Mouse (Mus musculus) hindbrain, embryonic 16.5 days (tissue): ENCODE results near the gene Aspm. TPM values are rescaled to one million over a fixed set of nuclear protein-coding genes. Genes with fewer than 3 reads are reported as not detected.

Experiments used
- ATAC-seq: fragments of 200-750 bp; cut with Nextera tagmentation; 2 replicates; pipeline ENCODE4 v1.8.0; 2017; ENCODE audit warnings: moderate TSS enrichment, moderate library complexity
- H3K27ac ChIP-seq: fragments of 300-500 bp; sonication (generic); 2 replicates; pipeline ENCODE4 v1.5.1; 2014; ENCODE audit warnings: low read depth, mild to moderate bottlenecking, control low read depth, low read length, moderate library complexity
- H3K27me3 ChIP-seq: fragments of 300-500 bp; sonication (generic); replicated peaks from 2 replicates; pipeline ENCODE4 v1.6.1; 2014; ENCODE audit warnings: low read length; ENCODE audit not compliant: control insufficient read depth, insufficient read depth
- H3K36me3 ChIP-seq: fragments of 300-500 bp; sonication (generic); 2 replicates; pipeline ENCODE4 v1.6.1; 2014; ENCODE audit warnings: mild to moderate bottlenecking, low read length, moderate library complexity, mixed read lengths; ENCODE audit not compliant: control insufficient read depth, insufficient read depth
- H3K4me1 ChIP-seq: fragments of 300-500 bp; sonication (generic); 2 replicates; pipeline ENCODE4 v1.6.1; 2014; ENCODE audit warnings: low read depth, low read length; ENCODE audit not compliant: control insufficient read depth, insufficient read depth
- H3K4me2 ChIP-seq: fragments of 300-500 bp; sonication (generic); 2 replicates; pipeline ENCODE4 v1.6.1; 2014; ENCODE audit warnings: mild to moderate bottlenecking, low read length, control low read depth, moderate library complexity
- H3K4me3 ChIP-seq: fragments of 300-500 bp; sonication (generic); 2 replicates; pipeline ENCODE4 v1.5.1; 2014; ENCODE audit warnings: mild to moderate bottlenecking, low read length, control low read depth, moderate library complexity
- H3K9ac ChIP-seq: fragments of 300-500 bp; sonication (generic); 2 replicates; pipeline ENCODE4 v1.6.1; 2014; ENCODE audit warnings: low read depth, mild to moderate bottlenecking, control low read depth, low read length, moderate library complexity
- H3K9me3 ChIP-seq: fragments of 300-500 bp; sonication (generic); 2 replicates; pipeline ENCODE4 v1.6.1; 2014; ENCODE audit warnings: mild to moderate bottlenecking, low read length, moderate library complexity; ENCODE audit not compliant: control insufficient read depth
- WGBS: fragments of 180-500 bp; shearing (Covaris S2); extraction: QIAGEN DNeasy Blood & Tissue Kit; methylation state at CpG from one replicate; pipeline ENCODE4 v1.1.7; 2014; 5-methylcytosine and 5-hydroxymethylcytosine counted together
- polyA plus RNA-seq: library from polyadenylated mRNA; unstranded; fragments of >200 nt; fragmentation: Nextera tagmentation; extraction: Ambion mirVana; gene quantifications from 2 replicates; pipeline ENCODE4 v1.2.1, GENCODE M21; 2015

The Aspm gene
- polyA plus RNA-seq, 1 experiment from 2014 or later = 2.9 TPM

- no peak for ATAC-seq
- Histone ChIP-seq H3K27me3 (no peaks in the 10 kb centered on the region), H3K9me3 (no peaks in the 10 kb centered on the region), H3K4me3 (no peak overlapping the region), H3K4me2 (no peak overlapping the region), H3K36me3 (0 out of 2 replicates have a peak, but pooled peaks cover 2% of the 10 kb centered on the region), H3K27ac (no peak overlapping the region), H3K4me1 (no peaks in the 10 kb centered on the region), H3K9ac (no peak overlapping the region)
- 75% methylated on average over 3 of the region's 3 CpGs for WGBS
Measured at GRCm38 (mm10) chr1:139494630-139495029, 40.1 kb downstream of the Aspm start.

- Histone ChIP-seq H3K9ac (no peak overlapping the region), H3K27ac (no peak overlapping the region), H3K4me1 (no peaks in the 10 kb centered on the region), H3K9me3 (no peaks in the 10 kb centered on the region), H3K4me2 (no peak overlapping the region), H3K27me3 (no peaks in the 10 kb centered on the region), H3K36me3 (no peaks in the 10 kb centered on the region), H3K4me3 (no peak overlapping the region)
- ATAC-seq = no peak
- 96% methylated on average over 2 of the region's 2 CpGs for WGBS
Measured at GRCm38 (mm10) chr1:139495408-139495807, 40.8 kb downstream of the Aspm start.

GRCm38 (mm10) chr1:139496212-139496611 lies 41.6 kb downstream of the Aspm start:
- H3K36me3 ChIP-seq = no peaks in the 10 kb centered on the region
- H3K27ac ChIP-seq = no peak overlapping the region
- WGBS = 87% methylated on average over 3 of the region's 3 CpGs
- H3K9me3 ChIP-seq = no peaks in the 10 kb centered on the region
- H3K27me3 ChIP-seq = no peaks in the 10 kb centered on the region
- H3K4me2 ChIP-seq = no peak overlapping the region
- no peaks in the 10 kb centered on the region for H3K4me1 ChIP-seq
- no peak for ATAC-seq
- H3K9ac ChIP-seq = no peak overlapping the region
- H3K4me3 ChIP-seq = no peak overlapping the region

DNA sequence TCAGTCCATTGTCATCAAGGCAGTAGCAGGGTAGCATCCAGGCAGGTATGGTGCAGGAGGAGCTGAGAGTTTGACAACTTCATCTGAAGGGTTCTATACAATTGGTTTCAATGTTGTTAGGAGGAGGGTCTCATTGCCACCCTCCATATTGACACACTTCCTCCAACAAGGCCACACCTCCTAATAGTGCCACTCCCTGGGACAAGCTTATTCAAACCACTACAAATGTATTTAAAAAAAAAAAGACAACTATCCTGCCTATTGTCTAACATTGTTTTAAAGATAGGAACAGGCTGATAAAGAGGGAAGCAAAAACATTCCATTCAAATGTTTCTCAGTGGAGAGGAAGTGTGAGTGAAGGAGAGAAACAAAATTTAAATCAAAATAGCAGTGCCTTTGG lies 45.2 kb downstream of the Aspm start:
- H3K4me3 ChIP-seq = no peak overlapping the region
- H3K27me3 ChIP-seq = no peaks in the 10 kb centered on the region
- H3K27ac ChIP-seq = no peak overlapping the region
- no peak overlapping the region for H3K9ac ChIP-seq
- no peaks in the 10 kb centered on the region for H3K9me3 ChIP-seq
- no peak overlapping the region for H3K4me2 ChIP-seq
- no peaks in the 10 kb centered on the region for H3K36me3 ChIP-seq
- no peak for ATAC-seq
- no peaks in the 10 kb centered on the region for H3K4me1 ChIP-seq

DNA sequence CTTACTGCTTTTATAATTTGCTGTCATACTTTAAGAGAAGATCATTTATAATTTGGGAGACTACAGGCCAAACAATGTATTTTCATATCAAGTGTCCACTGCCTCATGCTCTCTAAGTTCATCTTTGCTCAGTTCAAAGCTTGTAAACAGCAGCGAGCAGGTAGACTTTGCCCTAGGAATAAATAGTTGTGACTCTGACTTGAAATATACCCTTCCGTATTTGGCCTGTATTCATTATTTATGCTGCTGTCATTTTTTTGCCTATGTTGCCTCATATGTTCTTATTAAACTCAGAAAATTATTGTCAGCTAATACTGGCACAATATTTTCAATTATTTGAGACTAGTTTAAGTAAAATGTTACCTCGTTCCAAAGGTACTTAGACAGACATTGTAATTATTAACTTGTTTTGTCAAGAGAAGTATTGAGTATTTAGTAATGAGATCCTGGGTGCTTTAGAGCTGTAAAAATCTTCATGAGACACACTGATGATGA lies 46.7 kb downstream of the Aspm start, which contains the start of gene F13b:
TSS of gene F13b (plus strand) at position 445 of the 495 bp plus-strand sequence.
- no peaks in the 10 kb centered on the region for H3K27me3 ChIP-seq
- WGBS = 93% methylated on average over 3 of the region's 3 CpGs
- H3K4me1 ChIP-seq = no peaks in the 10 kb centered on the region
- no peak within 1 kb of the TSS for H3K4me3 ChIP-seq
- no peak within 1 kb of the TSS for H3K27ac ChIP-seq
- H3K9me3 ChIP-seq = no peaks in the 10 kb centered on the region
- H3K9ac ChIP-seq = no peak within 1 kb of the TSS
- H3K4me2 ChIP-seq = no peak within 1 kb of the TSS
- H3K36me3 ChIP-seq = no peaks in the 10 kb centered on the region
- no peak for ATAC-seq

DNA sequence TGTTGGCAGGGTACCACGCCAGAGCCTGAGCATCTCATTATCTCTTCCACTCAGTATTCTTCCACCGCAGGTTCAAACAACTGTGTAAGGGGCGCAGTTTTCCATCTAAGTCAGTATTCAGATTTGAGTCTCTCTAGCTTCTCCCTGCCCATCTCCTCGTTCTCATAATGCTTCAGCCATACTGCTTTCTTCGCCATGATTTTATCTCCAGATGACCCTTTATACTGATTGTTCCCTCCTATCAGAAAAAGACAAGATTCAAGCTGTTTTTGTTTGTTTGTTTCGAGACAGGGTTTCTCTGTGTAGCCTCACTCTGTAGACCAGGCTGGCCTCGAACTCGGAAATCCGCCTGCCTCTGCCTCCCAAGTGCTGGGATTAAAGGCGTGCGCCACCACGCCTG lies 60.0 kb downstream of the Aspm start:
- Histone ChIP-seq H3K4me2 (no peak overlapping the region), H3K9ac (no peak overlapping the region), H3K4me3 (no peak overlapping the region), H3K27ac (no peak overlapping the region), H3K9me3 (no peaks in the 10 kb centered on the region), H3K27me3 (no peaks in the 10 kb centered on the region), H3K4me1 (no peaks in the 10 kb centered on the region), H3K36me3 (no peaks in the 10 kb centered on the region)
- ATAC-seq = no peak
- 91% methylated on average over 12 of the region's 12 CpGs for WGBS

Other genes starting within 250 kb of the Aspm start
- gene Crb1, start 77.7 kb upstream of the Aspm start, polyA plus RNA-seq = 1.2 and 1.4 TPM in 2 replicates
- gene Zbtb41, start 32.5 kb upstream of the Aspm start, polyA plus RNA-seq = 11.8 and 14.4 TPM in 2 replicates
- gene F13b, start 46.9 kb downstream of the Aspm start, polyA plus RNA-seq = not detected in 2 replicates
- not detected in 2 replicates for gene Cfhr1, start 105.5 kb downstream of the Aspm start, polyA plus RNA-seq